Mouse (Mus musculus) T-cell, adult 66 days (primary cell): ENCODE data around the gene Scyl1. TPM values are rescaled to one million over a fixed set of nuclear protein-coding genes. Genes with fewer than 3 reads are reported as not detected.

Experiments
- total RNA-seq, 2 experiments: library from RNA; stranded (reverse); gene quantifications; 3 replicates in 1 of 2; 4 replicates in 1 of 2; pipeline ENCODE4 v1.2.4; 2023

The Scyl1 gene
- total RNA-seq, result 10 to 100 TPM; 77.1 to 92.3 TPM

DNA sequence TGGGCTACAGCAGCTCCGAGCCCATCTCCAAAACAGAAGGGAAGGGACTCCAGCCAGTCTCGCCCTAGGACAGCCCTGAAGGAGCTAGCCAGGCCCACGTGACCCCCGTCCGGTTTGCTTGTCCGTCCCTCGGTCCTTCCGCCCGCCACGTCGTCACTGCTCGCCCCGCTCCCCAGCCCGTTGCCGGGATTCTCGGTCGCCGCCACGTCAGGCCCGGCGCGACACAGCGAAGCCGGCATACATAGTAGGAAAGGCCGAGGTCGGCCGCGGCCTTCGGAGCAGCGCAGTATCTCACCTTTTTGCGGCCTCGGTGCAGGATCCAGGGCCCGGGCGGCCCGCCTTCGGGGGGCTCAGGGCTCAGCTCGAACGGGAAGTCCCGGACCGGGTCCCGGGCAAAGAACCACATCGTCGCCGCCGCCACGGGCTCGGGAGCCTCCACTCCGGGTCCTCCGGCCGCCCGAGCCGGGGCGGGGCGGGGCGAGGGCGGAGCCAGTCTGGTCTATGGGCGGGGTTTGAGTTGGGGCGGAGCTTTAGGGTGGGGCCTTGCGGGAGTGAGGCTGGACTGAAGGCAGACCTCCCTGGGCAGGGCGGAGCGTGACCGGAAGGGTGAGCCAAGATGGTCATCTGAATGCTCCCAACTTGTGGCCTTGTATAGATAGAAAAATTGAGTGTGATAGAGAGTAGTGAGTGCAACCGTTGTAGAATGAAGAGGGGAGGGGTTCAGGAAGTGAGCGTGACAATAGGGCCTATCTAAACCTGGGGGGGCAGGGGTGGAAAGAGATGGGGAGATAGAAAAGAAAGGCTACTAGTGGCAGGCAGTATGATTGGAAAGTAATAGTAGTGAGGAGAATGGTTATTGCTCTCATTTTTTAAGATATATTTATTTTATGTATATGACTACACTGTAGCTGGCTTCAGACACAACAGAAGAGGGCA is at the start of gene Scyl1:
Gene Scyl1, minus strand, starts transcription at position 495 of the 936 bp plus-strand sequence.

DNA sequence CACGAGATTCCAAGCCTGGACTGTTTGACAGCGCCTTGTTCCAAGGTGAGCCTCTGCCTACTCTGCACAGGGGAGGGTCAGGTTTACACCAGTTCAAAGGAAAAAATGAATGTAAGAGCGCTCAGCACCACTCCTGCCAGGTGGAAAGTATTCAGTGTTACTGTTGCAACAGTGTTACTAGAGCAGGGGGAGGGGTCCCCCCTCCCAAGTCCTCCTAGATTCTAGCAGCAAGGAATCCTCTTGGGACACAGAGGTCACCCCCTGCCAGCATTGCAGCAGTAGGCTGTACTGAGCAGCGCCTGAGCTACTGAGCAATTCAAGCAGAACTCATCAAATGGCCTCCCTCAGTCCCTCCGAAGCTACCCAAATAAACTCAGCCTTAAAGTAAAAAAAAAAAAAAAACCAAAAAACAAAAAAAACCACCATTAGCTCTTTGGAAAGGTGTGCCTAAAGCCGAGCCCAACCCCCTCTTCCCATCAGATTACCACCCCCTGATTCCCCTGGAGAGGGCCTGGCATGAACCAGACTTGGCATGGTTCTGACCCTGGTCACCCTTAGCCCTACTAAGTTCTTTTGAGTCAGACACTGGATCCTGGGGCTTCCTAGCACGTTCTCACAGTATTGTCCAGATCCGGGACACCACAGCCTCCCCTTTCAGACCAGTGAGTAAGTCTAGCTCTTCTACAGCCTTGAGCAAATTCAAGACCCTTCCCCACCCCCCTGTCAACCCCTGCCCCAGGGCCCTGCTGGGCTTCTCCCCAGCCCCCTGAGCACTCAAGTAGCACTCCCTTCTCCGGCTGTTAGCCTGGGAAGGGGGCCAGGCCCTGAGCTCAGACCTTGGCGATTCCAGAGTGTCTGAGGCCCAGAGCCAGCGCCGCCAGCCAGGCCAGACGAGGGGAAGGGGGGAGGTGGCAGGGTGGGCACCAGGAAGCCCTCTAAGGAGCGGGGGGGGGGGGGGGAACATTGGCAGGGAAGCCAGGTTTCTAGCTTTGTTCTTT is 30.6 kb downstream of the Scyl1 start, which contains the start of gene Ltbp3:
Gene Ltbp3, plus strand, starts transcription at position 585 of the 998 bp plus-strand sequence.

DNA sequence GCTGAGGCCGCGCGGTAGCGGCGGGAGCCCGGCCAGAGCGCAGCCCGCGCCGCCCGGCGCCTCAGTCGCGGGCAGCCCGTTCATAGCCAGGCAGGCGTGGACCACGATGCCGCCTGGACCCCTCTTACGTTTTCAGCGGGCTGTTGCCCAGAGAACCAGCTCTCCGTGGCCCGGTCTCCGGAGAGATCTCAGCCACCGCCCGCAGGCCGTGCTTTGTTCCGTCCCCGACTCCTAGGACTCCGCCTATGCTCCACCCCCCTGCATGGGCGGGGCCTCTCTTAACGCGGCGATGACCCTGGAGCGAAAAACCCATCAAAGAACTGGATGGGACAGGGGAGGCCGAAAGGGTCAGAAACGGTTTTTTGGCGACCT is 41.8 kb downstream of the Scyl1 start, which contains the start of gene Fam89b:
Gene Fam89b, minus strand, starts transcription at position 210 of the 372 bp plus-strand sequence.

DNA sequence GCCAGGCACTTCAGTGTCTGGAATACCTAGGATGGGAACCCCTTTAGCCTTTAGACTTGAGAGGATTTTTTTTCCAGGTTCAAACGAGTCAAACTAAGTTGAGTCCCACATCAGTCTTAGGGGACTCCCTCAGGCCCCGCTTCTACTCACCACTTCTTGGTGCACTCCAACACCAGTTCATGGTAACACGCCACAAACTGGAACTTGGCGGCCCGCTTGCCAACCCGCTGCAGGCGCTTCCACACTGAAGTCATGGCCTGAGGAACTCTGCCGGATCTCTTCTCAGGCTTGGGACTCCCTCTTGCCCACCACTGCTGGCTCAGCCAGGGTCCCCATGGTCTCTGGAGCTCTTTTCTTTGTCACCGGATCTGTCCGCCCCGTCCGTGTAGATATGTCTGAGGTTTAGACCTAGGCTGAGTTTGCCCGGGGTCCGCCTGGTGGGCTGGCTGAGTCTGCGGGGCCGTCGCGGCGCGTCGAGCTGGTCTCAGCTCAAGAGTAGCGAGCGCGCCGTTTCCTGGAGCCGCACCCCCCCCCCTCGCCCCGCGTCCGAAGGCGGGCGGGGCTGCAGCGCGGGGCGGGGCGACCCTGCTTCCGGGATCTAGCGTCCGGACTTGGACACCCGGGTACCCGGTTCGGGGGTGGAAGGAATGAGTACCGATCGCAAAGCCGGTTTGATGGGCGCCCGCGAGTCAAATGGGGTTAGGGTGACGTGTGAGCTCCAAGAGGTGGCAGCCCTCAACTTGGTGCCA is 45.3 kb downstream of the Scyl1 start, which contains the start of gene Ehbp1l1:
Gene Ehbp1l1, minus strand, starts transcription at position 551 of the 749 bp plus-strand sequence.

Other genes starting within 250 kb of the Scyl1 start
- not detected for gene Ovol1, start 210.8 kb downstream of the Scyl1 start, total RNA-seq
- 10 to 100 TPM; 25.5 to 26.2 TPM for gene Ap5b1, start 203.4 kb downstream of the Scyl1 start, total RNA-seq
- 100 to 1,000 TPM; 113 TPM for gene Rnaseh2c, start 169.5 kb downstream of the Scyl1 start, total RNA-seq
- gene Kat5, start 161.2 kb downstream of the Scyl1 start, total RNA-seq, result 100 to 1,000 TPM; 120 to 134 TPM
- 100 to 1,000 TPM; 129 to 143 TPM for gene Rela, start 133.9 kb downstream of the Scyl1 start, total RNA-seq
- 100 to 1,000 TPM; 205 to 236 TPM for gene Sipa1, start 107.7 kb downstream of the Scyl1 start, total RNA-seq
- 10 to 100 TPM; 47.9 to 54.0 TPM for gene Map3k11, start 82.7 kb downstream of the Scyl1 start, total RNA-seq
- 100 to 1,000 TPM; 154 to 180 TPM for gene Pcnx3, start 82.5 kb downstream of the Scyl1 start, total RNA-seq
- gene Kcnk7, start 67.1 kb downstream of the Scyl1 start, total RNA-seq, result 1 to 10 TPM; 1.1 to 1.3 TPM
- 10 to 100 TPM; 33.2 to 33.4 TPM for gene Ehbp1l1, start 45.1 kb downstream of the Scyl1 start, total RNA-seq
- gene Fam89b, start 41.8 kb downstream of the Scyl1 start, total RNA-seq, result 10 to 100 TPM; 33.5 to 40.3 TPM
- not detected for gene Ltbp3, start 30.5 kb downstream of the Scyl1 start, total RNA-seq
- 100 to 1,000 TPM; 177 to 193 TPM for gene Frmd8, start 103.9 kb upstream of the Scyl1 start, total RNA-seq
- 10 to 100 TPM; 22.3 to 23.2 TPM for gene Slc25a45, start 106.4 kb upstream of the Scyl1 start, total RNA-seq
- 1 to 10 TPM; 4.9 to 6.1 TPM for gene Tigd3, start 122.7 kb upstream of the Scyl1 start, total RNA-seq
- 100 to 1,000 TPM; 147 to 183 TPM for gene Dpf2, start 141.6 kb upstream of the Scyl1 start, total RNA-seq
- under 1 TPM in 1 of 2 experiments, not detected in 1; 0.52 TPM for gene Cdc42ep2, start 153.4 kb upstream of the Scyl1 start, total RNA-seq
- gene Pola2, start 192.8 kb upstream of the Scyl1 start, total RNA-seq, result 10 to 100 TPM; 66.1 to 74.2 TPM
- gene Slc22a20, start 214.7 kb upstream of the Scyl1 start, total RNA-seq, result not detected
- gene Capn1, start 244.5 kb upstream of the Scyl1 start, total RNA-seq, result 100 to 1,000 TPM; 165 to 174 TPM